Mouse (Mus musculus): ENCODE results near the gene Ucp1. TPM values are rescaled to one million over a fixed set of nuclear protein-coding genes. Genes with fewer than 3 reads are reported as not detected.

Ucp1 gene
- total RNA-seq, 2 experiments from 2014 or later, result not detected

- DNase-seq, result peak; percentile 99
Observed at GRCm38 (mm10) chr8:83331899-83332697, 41.9 kb downstream of the Ucp1 start, which contains the start of gene Elmod2. TSS of gene Elmod2 (minus strand) at chr8:83332486.

- no peak for DNase-seq
Observed at GRCm38 (mm10) chr8:83332864-83333263, 42.7 kb downstream of the Ucp1 start.

- DNase-seq, result no peak
Observed at GRCm38 (mm10) chr8:83342076-83342475, 51.9 kb downstream of the Ucp1 start.

DNA sequence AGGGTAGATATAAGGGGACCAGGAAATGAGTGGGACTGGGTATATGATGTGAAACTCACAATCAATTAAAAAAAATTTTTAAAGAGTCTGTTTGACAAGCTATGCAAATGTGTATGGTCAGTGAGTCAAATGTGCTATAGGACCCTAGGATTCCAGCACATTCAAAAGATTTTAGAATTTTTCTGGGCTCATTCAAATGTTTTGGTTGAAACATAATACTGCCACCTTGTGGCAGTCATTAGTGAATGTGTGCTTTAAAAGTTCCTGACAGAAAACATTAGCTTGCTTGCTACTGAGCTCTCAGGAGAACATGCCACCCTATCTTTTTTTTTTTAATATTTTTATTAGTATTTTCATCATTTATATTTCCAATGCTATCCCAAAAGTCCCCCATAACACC, 52.5 kb downstream of the Ucp1 start:
- no peak for DNase-seq

Other genes with a start within 250 kb of the Ucp1 start
- 1 to 10 TPM; 2.4 to 3.3 TPM for gene Tbc1d9, start 125.0 kb upstream of the Ucp1 start, total RNA-seq (2021)
- under 1 TPM in 1 of 2 experiments, not detected in 1; 0.32 TPM for gene Gm10645, start 124.2 kb upstream of the Ucp1 start, total RNA-seq (2021)
- gene Elmod2, start 42.1 kb downstream of the Ucp1 start, total RNA-seq (2021), result 1 to 10 TPM; 7.2 to 9.0 TPM
- not detected for gene Mgat4d, start 58.1 kb downstream of the Ucp1 start, total RNA-seq (2021)
- under 1 TPM in 1 of 2 experiments, not detected in 1; 0.05 TPM for gene Clgn, start 99.5 kb downstream of the Ucp1 start, total RNA-seq (2021)
- gene Scoc, start 168.0 kb downstream of the Ucp1 start, total RNA-seq (2021), result 10 to 100 TPM; 42.5 to 47.1 TPM
- gene Olfr370, start 245.4 kb downstream of the Ucp1 start, total RNA-seq (2021), result not detected